Mouse (Mus musculus) splenic B cell, adult 2 months (primary cell): ENCODE results near the gene Pde6h.
"Not testable (repeated sequence)": the region's sequence is repeated elsewhere in the genome, so short reads cannot be mapped to it uniquely, and the experiment has no call there.

Experiments
- DNase-seq: peaks from one replicate; pipeline ENCODE4 v3.0.0-alpha.2; 2011; ENCODE audit warnings: low read depth, low spot score
- H3K27me3 ChIP-seq: 2 replicates; pipeline ENCODE4 v1.6.1; 2012; ENCODE audit warnings: mild to moderate bottlenecking, low read length, moderate library complexity, mixed read lengths; ENCODE audit not compliant: control insufficient read depth, poor library complexity, insufficient read depth, severe bottlenecking
- H3K36me3 ChIP-seq: 2 replicates; pipeline ENCODE4 v1.6.1; 2012; ENCODE audit warnings: mild to moderate bottlenecking, low read length, moderate library complexity, mixed read lengths; ENCODE audit not compliant: control insufficient read depth, poor library complexity, insufficient read depth, severe bottlenecking

Gene Pde6h

DNA sequence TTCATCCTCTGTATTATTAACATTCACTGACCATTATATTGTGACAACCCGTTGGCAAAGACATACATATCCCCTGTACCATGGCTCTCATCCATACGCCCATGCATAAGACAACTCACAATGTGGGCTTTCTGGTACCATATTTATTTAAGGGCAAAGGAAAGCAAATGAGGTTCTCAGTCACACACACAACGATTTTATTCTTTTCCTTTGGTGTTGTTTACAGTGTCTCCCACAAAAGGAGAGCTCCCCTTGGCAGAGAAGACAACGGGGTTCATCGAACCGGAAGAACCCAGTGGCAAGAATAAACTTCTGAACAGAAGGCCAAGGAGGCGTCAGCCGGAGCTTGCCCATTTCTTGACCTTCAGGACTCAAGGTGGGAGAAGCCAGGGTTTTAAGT is at the start of gene Pde6h:
Pde6h (plus strand) TSS at position 301 of the 400 bp plus-strand sequence.
- Histone ChIP-seq H3K36me3 (peaks cover 34% of the 10 kb centered on the region), H3K27me3 (no peaks in the 10 kb centered on the region)
- DNase-seq: no peak

DNA sequence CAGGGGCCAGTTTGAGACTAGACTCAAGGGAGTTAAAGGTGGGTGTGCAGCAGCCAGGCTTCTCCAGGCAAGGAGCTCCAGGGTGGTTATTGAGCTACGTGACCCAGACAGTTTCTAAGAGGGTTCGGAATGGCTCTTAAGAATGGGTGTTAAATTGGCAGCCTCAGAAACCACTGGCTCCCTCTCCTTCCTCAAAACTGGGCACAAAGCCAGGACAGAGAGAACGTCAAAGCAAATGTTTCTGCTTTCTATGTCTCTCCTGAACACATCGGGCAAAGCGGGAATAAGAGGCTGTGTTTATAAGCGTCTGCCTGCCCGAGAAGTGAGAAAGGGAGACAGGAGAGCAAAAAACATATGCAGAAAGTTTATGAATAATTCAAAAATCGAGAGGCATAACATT is 49.0 kb upstream of the Pde6h start:
- Histone ChIP-seq H3K36me3 (no peaks in the 10 kb centered on the region), H3K27me3 (no peaks in the 10 kb centered on the region)
- DNase-seq: no peak

DNA sequence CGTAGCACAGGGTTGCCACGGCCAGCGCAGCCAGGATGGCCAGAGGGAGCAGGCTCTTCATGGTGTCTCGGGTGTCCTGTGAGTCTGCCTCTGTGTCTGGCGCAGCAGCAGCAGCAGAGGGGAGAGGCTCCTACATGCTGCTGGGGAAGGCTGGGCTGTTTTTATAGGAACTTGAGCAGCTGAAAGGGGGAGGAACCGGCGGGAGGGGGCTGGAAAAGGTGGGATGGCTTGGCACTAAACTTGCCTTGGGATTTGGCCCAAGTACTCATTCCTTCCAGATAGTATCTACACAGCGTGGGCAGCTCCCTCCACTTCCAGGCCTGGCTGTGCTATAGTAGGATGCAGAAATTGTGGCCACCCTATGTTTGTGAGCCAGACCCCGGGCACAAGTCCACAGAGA is 48.0 kb upstream of the Pde6h start, which contains the start of gene Mgp:
Mgp (minus strand) TSS at position 154 of the 400 bp plus-strand sequence.
- DNase-seq: no peak
- H3K27me3 ChIP-seq: no peaks in the 10 kb centered on the region
- no peaks in the 10 kb centered on the region for H3K36me3 ChIP-seq

DNA sequence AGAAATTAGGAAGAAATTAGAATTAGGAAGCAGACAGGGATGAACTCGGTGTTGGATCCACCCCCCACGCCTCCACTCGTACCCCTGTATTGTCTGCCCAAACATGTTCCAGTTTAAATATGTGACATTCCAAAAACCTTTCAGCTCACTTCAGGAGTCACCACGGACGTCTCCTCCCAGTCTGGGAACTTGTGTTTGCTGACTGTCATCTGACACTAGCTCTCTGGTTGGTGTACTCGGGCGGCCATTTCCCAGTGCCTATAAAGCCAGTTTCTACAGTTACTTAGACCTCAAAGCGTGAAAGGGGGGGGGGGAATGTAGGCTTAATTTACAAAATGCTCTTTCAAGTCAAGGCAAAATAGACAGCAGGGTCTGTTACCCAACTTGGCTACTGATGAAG is 42.0 kb upstream of the Pde6h start:
- no peak for DNase-seq
- H3K36me3 ChIP-seq: no peaks in the 10 kb centered on the region
- H3K27me3 ChIP-seq: no peaks in the 10 kb centered on the region

DNA sequence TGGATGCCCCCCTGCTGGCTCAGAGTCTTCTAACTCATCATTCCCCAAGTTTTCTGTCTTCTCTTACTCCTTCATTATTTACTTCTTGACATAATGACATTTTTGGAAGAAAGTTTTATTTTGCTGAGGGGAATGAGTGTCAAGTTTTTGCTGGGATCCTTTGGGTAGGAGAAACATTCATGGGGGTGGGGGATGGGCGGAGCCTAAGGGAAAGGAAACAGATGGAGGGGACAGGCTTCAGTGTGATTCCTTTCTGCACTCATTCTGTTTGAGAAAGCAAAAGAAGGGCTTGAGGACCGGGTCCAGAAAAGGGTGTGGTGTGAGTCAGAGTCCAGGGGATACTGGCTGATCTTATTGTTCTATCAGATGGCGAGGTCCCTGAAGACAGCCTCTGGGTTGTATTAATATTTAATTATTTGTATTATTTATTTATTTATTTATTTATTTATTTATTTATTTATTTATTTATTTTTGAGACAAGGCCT is 40.2 kb upstream of the Pde6h start:
- no peak for DNase-seq
- Histone ChIP-seq H3K27me3 (no peaks in the 10 kb centered on the region), H3K36me3 (no peaks in the 10 kb centered on the region)

DNA sequence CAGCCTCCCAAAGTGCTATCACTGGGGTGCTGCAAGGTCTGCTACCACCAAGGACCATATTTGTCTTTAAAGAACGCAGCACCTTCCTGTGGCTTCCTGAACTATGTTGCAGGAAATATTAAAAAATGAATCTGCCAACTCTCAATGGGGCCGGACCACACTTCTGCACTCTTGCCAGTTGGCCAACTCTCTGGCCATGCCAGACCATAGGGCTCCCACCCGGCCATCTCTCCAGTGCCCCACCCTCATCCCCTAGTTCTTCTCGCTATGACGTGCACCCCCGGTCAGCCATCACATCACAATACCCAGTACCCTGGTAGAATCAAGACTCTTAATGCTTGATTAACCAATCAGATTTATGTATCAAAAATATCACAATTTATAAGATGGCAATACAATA is 39.7 kb upstream of the Pde6h start:
- no peak for DNase-seq
- Histone ChIP-seq H3K36me3 (no peaks in the 10 kb centered on the region), H3K27me3 (no peaks in the 10 kb centered on the region)

DNA sequence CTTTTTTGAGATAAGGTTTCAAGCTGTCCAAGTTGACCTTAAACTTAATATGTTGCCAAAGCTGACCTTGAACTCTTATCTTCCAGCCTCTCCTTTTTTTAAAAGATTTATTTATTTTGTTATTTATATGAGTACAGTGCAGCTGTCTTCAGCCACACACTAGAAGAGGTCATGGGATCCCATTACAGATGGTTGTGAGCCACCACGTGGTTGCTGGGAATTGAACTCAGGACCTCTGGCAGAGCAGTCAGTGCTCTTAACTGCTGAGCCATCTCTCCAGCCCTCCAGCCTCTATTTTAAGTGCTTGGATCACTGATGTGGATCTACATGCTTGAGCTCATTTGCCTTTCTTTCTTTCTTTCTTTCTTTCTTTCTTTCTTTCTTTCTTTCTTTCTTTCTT is 38.9 kb upstream of the Pde6h start:
- DNase-seq, H3K27me3 ChIP-seq, H3K36me3 ChIP-seq: not testable (repeated sequence)

DNA sequence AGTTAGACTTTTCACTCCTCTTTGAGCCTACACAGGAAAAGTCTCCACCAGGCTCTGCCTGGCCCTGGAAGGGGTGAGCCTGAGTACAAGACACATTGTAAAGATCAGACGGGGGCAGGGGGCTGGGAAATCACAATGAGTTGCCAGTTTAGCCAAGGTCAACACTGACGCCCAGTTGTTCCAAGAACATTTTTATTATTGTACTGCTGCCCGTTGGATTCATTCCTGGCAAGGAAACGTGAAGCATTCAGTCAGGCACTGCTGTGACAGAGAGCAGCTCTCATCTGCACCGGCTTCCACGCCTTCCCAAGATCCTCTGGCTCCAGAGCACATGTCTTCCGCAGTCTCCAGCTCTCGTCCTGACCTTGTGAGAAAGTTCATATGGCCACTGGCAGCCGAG is 35.8 kb upstream of the Pde6h start:
- no peak for DNase-seq
- no peaks in the 10 kb centered on the region for H3K36me3 ChIP-seq
- H3K27me3 ChIP-seq: no peaks in the 10 kb centered on the region

DNA sequence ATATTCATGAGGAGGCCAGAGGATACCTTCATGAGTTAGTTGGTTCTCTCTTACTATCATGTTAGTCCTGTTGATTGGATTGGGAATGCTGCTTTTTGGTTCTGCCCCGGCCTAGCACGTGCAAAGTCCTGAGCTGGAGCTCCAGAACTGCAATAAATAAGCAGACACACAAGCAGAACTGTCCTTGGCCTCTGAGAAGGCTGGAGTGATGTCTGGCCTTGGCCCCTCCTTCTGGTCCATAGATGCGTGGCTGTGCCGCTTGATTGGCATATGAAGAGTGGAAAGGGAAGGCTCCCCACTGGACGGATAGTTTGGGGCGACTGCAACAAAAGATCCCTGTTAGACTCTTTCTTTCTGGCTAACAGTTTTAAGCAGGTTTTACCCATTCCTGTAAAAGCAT is 34.6 kb upstream of the Pde6h start:
- H3K27me3 ChIP-seq: no peaks in the 10 kb centered on the region
- no peak for DNase-seq
- H3K36me3 ChIP-seq: no peaks in the 10 kb centered on the region

DNA sequence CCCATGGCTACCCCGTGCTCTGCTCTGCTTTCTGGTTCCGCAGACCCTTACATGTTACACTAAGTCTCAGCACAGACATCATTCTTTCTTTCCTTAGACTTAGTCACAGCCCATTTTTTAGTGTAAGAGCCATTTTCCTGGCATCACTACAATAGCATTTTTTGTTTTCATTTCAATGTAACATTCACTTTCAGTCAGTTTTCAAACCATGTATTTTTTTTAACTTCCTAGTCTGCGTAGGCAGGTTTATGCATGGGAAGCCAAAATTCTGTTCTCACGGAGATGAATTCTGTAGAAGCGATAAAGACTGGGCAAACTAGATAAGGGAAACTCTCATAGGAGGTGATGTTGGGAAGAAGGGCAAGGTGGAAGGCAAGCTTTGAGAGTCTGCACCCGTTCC is 34.1 kb upstream of the Pde6h start:
- Histone ChIP-seq H3K27me3 (no peaks in the 10 kb centered on the region), H3K36me3 (no peaks in the 10 kb centered on the region)
- no peak for DNase-seq

DNA sequence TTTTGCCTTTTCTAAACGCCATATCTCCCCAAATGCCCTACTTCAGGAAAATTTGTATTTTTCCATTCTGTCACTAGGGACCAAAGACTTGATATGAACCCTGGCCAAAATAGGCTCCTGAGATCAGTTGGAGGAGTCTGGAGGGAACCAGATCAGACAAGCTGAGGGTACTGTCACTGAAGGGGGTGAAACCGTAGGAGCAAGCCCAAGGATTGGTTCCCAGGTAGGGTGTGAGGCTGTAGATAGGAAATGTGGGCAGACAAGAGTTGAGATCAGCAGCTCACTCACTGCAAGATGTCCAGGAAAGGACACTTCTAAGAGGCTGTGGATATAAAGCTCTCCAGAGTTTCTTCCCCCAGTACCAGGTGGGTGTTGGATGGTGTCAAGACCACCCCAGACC is 31.6 kb upstream of the Pde6h start:
- Histone ChIP-seq H3K27me3 (no peaks in the 10 kb centered on the region), H3K36me3 (no peaks in the 10 kb centered on the region)
- no peak for DNase-seq

DNA sequence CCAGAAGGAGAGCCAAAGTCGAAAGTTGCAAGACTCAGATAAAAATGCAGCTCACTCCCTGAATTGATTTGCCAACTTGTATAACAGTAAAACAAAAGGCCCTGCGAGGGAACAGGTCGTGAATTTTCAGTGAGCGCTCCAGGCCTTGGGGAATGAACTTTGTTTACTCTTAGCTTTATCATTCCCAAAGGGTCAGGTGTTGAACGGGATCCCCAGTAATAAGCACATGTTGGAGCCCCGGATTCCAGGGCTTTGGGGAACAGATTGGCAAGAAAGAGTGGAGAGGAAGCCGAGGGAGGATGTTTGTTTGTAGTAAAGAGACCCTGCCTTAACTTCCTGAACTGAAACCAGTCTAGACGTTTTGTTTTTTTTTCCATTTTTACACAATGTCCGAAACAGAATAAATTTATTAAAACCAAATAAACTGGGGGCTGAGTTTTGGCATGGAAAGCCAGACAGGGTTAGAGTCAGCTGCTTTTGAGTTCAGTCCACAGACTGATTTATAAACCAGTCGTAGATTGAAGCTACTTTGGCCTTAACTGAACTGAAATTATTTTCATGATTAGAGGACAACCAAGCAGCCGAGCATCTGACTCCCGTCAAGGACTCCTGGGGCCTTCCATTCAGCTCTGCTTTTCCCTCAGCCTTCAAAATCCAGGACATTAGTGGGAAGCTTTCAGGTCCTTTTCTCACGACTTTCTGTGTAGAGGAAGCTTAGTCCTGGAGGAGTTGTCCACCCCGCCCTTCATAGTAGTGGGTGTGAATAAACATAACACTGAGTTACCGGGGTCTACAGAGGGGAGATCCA is 28.9 kb upstream of the Pde6h start:
- Histone ChIP-seq H3K36me3 (no peaks in the 10 kb centered on the region), H3K27me3 (no peaks in the 10 kb centered on the region)
- no peak for DNase-seq

DNA sequence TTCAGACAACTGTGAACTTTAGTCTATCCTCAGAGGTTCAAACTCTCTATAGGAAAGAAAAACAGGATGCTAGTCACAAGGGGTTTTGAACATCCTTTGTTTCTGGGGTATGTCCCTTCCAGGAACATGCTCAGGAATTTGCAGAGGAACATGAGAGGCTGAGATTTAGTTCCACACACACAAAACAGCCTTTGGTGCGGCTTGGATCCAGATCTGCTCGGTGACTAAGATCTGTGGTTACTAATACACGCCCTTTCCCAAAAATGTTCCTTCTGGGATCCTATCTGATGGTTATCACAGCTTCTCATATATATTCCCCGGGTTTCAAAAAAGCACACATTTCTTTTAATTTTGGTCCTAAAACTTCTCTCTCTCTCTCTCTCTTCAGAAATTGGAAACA is 25.8 kb upstream of the Pde6h start:
- DNase-seq: no peak
- Histone ChIP-seq H3K36me3 (no peaks in the 10 kb centered on the region), H3K27me3 (no peaks in the 10 kb centered on the region)

DNA sequence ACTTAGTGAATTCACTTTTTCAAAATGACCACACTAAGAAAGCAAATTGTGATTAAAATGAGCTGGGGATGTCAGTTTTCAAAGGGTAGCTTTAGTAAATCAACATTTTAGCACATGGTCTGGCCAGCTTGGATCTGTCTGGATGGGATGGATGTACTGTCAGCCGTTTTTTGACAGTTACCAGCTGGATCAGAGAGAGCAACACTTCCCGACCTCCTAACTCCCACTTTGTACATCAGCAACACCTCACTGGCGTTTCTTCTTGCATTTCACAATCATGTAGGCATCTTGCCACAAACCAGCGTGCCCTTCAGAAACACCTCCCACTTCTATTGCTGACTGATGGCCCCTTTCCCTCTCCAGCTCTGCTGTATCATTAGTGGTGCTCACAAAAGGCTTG is 25.4 kb upstream of the Pde6h start:
- Histone ChIP-seq H3K36me3 (no peaks in the 10 kb centered on the region), H3K27me3 (no peaks in the 10 kb centered on the region)
- DNase-seq: no peak

DNA sequence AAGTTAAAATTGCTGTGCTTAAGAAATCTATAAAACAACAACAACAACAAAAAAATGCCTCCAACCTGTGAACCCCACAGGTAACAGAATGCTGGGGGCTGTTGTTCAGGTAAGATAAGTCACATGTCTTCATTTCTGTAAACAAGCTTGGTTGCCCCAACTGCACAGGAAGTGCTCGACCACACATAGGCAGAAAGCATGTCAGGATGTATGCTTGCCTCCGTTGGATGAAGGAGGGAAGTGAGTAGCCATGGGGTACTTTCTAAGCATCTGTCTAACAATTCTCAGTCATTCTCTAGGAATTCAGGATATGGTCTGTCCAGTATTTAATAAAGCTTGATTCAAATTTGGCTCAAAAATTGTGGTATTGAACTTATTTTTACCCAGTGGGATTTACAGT is 24.7 kb upstream of the Pde6h start:
- Histone ChIP-seq H3K36me3 (no peaks in the 10 kb centered on the region), H3K27me3 (no peaks in the 10 kb centered on the region)
- DNase-seq: peak; percentile 35
